Mouse (Mus musculus) midbrain, embryonic 12.5 days (tissue): Measurements from ENCODE around the gene Dusp27. TPM values are rescaled to one million over a fixed set of nuclear protein-coding genes. Genes with fewer than 3 reads are reported as not detected.

Experiments
- ATAC-seq: fragments of 200-750 bp; cut with Nextera tagmentation; 2 replicates; pipeline ENCODE4 v1.8.0; 2017; ENCODE audit warnings: low read depth, moderate TSS enrichment, moderate library complexity; ENCODE audit not compliant: low FRiP score
- H3K27ac ChIP-seq: fragments of 300-500 bp; sonication (generic); replicated peaks from 2 replicates; pipeline ENCODE4 v1.5.1; 2016; ENCODE audit warnings: mild to moderate bottlenecking
- H3K27me3 ChIP-seq: fragments of 300-500 bp; sonication (generic); 2 replicates; pipeline ENCODE4 v1.6.1; 2016; ENCODE audit warnings: mild to moderate bottlenecking
- H3K36me3 ChIP-seq: fragments of 300-500 bp; sonication (generic); 2 replicates; pipeline ENCODE4 v1.6.1; 2016
- H3K4me1 ChIP-seq: fragments of 300-500 bp; sonication (generic); 2 replicates; pipeline ENCODE4 v1.6.1; 2016
- H3K4me2 ChIP-seq: fragments of 300-500 bp; sonication (generic); replicated peaks from 2 replicates; pipeline ENCODE4 v1.6.1; 2016; ENCODE audit warnings: mild to moderate bottlenecking, moderate library complexity
- H3K4me3 ChIP-seq: fragments of 300-500 bp; sonication (generic); 2 replicates; pipeline ENCODE4 v1.5.1; 2016; ENCODE audit warnings: mild to moderate bottlenecking
- H3K9ac ChIP-seq: fragments of 300-500 bp; sonication (generic); replicated peaks from 2 replicates; pipeline ENCODE4 v1.6.1; 2016; ENCODE audit warnings: mild to moderate bottlenecking, moderate library complexity
- H3K9me3 ChIP-seq: fragments of 300-500 bp; sonication (generic); 2 replicates; pipeline ENCODE4 v1.6.1; 2016; ENCODE audit warnings: mild to moderate bottlenecking
- WGBS: fragments of 180-500 bp; shearing (Covaris S2); methylation state at CpG from one replicate; pipeline ENCODE4 v1.1.7; 2016; 5-methylcytosine and 5-hydroxymethylcytosine counted together
- polyA plus RNA-seq: library from polyadenylated mRNA; unstranded; fragments of >200 nt; fragmentation: Nextera tagmentation; extraction: Ambion mirVana; gene quantifications from 2 replicates; pipeline ENCODE4 v1.2.1, GENCODE M21; 2016

Dusp27 gene
- polyA plus RNA-seq, 1 experiment from 2014 or later = 3.0 TPM

DNA sequence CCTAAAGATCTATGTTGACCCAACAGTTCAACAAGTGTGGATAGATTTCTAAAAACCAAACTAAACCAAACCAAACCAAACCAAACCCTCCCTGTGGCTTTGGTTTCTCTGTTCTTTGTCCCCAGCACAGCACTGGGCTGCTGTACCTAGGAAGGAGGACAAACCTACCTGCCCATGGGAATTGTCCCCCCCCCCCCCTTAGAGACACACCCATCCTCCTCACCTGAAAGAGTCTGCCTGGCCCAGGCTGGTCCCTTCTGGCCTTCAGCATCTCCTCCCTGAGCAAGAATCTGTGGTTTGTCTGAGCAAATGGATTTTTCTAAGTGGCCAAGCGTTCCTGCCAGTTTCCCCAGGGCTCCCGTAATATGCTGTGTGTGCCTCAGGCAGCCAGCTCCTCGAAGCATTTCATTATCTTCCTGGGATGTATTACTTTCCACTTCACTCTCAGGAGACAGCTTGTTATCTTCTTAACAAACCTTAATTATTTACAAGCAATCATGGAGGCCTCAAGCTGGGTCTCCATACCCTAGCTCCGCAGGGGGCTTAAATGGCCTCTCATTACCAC, 12.0 kb upstream of the Dusp27 start:
- WGBS = 40% methylated on average over 4 of the region's 4 CpGs
- no peak for ATAC-seq
- Histone ChIP-seq H3K27ac (no peak overlapping the region), H3K4me1 (peaks cover 7% of the 10 kb centered on the region), H3K9ac (no peak overlapping the region), H3K27me3 (no peaks in the 10 kb centered on the region), H3K36me3 (no peaks in the 10 kb centered on the region), H3K4me2 (no peak overlapping the region), H3K9me3 (no peaks in the 10 kb centered on the region), H3K4me3 (no peak overlapping the region)

DNA sequence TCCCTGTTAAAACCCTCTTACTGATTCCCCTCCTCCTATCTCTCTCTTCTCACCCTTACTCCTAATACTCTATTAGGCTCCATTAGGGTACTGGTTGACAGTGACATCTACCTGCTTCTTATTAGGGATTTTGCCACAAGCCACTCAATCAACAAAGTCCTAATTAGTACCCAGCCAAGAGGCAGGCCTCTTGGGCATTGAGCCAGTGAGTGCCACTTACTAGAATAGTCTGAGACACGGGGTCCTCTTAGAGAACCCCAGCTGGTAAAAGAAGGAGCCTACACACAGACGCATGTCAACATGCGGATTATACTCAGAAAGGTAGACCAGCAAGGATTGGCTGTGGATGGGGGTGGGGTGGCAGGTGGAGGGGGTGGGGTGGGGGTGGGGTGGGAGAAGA, 11.4 kb upstream of the Dusp27 start:
- no peak overlapping the region for H3K9ac ChIP-seq
- no peaks in the 10 kb centered on the region for H3K36me3 ChIP-seq
- no peak overlapping the region for H3K4me2 ChIP-seq
- no peaks in the 10 kb centered on the region for H3K9me3 ChIP-seq
- ATAC-seq = no peak
- H3K4me3 ChIP-seq = no peak overlapping the region
- 82% methylated on average over 3 of the region's 3 CpGs for WGBS
- peaks cover 7% of the 10 kb centered on the region for H3K4me1 ChIP-seq
- H3K27ac ChIP-seq = no peak overlapping the region
- H3K27me3 ChIP-seq = no peaks in the 10 kb centered on the region

DNA sequence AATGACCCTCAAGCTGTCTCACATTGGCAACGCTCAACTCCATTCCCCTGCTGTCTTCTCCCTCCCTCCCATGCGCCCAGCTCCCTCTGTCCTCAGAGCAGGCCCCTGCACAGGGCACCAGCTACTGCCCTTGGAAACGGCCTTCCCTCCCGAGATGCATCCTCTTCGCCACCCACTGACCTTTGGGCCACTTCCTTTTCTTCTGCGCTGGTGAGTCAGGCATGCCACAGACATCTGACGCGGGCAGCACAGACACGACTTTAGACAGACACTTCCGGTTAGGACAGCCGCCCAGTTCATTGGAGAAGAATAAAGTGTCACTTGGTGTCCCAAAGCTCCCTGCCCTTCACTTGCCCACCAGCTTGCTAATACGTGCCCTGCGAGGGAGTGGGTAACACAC, 10.4 kb upstream of the Dusp27 start:
- H3K9ac ChIP-seq = no peak overlapping the region
- no peak overlapping the region for H3K4me3 ChIP-seq
- peaks cover 7% of the 10 kb centered on the region for H3K4me1 ChIP-seq
- H3K27ac ChIP-seq = no peak overlapping the region
- H3K27me3 ChIP-seq = no peaks in the 10 kb centered on the region
- no peak for ATAC-seq
- H3K36me3 ChIP-seq = no peaks in the 10 kb centered on the region
- no peak overlapping the region for H3K4me2 ChIP-seq
- WGBS = 77% methylated on average over 12 of the region's 13 CpGs
- H3K9me3 ChIP-seq = no peaks in the 10 kb centered on the region

DNA sequence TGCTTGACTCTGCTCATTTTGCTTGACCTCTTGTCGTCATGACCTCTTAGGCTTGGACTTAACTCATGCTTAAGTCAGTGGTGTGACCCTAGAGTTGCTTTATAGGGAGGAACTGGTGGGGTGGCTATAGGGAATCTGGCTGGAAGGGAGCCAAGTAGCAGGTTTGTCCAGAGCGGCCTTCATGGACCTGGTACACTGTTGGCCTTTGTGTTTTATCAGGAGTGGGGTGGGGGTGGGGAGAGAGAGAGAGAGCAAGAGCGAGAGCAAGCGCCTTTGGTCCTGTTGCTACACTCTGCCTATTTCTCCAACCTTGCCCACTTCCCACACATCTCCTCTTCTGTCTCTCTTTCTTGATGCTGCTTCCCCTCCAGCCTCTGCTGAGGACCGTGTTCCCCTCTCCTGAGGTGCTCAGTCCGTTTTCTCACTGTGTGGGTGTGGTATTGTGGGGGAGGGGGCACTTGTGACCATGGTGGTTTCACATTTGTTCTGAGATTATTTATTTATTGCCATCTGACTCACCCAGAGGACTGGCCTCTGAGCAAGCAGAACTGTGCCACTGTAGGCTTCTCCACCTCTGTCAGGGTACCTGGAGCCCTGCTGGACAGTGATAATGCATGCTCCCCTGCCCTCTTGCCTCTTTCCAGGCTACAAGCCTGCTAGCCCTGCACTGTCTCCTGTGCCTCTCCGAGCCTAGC, 9.7 kb upstream of the Dusp27 start:
- no peak overlapping the region for H3K9ac ChIP-seq
- H3K4me2 ChIP-seq = no peak overlapping the region
- 87% methylated on average over 7 of the region's 7 CpGs for WGBS
- no peaks in the 10 kb centered on the region for H3K36me3 ChIP-seq
- H3K27me3 ChIP-seq = no peaks in the 10 kb centered on the region
- H3K9me3 ChIP-seq = no peaks in the 10 kb centered on the region
- ATAC-seq = no peak
- H3K4me1 ChIP-seq = peaks cover 7% of the 10 kb centered on the region
- H3K4me3 ChIP-seq = no peak overlapping the region
- no peak overlapping the region for H3K27ac ChIP-seq

DNA sequence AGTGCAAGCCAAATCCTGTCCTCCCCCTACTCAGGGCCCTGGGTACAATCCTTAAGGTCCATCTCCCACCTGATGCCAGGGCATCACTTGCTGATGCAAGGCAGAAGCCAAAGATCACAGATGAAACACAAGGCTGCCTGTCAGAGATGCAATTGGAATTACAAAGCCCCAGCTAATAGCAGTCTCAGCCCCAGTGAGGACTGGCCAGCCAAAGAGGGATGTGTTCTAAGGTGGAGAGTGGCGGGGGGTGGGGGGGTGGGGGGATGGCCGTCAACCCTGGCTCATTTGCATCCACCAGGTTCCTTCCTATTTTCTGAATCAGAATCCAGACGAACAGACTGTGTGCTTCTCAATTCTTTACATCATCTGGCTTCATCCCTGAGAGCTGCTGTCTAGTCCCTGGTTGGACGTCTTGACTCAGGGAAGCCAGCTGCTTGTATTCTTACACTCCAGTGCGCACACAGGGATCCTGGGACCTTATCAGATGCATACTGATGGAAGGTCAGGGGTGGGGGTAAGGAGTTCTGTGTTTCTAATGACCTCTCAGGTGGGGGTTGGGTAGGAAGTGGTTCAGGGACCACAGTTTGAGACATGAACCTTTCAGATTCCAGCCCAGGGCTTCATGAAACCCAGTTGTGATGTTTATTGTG, 7.5 kb upstream of the Dusp27 start:
- no peak overlapping the region for H3K27ac ChIP-seq
- no peak overlapping the region for H3K4me3 ChIP-seq
- H3K4me1 ChIP-seq = peaks cover 11% of the 10 kb centered on the region
- WGBS = 34% methylated on average over 5 of the region's 5 CpGs
- no peak overlapping the region for H3K4me2 ChIP-seq
- no peak overlapping the region for H3K9ac ChIP-seq
- no peaks in the 10 kb centered on the region for H3K9me3 ChIP-seq
- no peaks in the 10 kb centered on the region for H3K36me3 ChIP-seq
- no peak for ATAC-seq
- H3K27me3 ChIP-seq = no peaks in the 10 kb centered on the region

DNA sequence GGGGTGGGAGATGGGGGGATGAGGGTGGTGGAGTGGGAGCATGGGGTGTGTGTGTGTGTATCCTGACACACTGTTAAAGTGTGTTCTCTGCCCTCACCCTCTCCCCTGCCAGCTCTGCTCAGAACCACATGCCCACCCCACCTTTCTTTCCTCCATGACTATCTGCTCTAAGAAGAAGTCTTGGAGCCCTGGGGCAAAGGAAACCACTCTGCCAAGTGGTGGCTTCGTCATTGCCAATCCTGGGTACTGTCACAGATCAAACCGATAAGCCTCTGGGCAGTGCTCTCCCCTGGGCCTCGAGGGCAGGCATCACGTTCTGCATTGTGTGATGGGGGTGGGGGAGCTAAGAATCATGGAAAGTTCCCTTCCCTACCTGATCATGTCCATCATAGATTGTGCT, 4.6 kb upstream of the Dusp27 start:
- H3K36me3 ChIP-seq = no peaks in the 10 kb centered on the region
- H3K27ac ChIP-seq = no peak overlapping the region
- H3K9ac ChIP-seq = no peak overlapping the region
- 65% methylated on average over 4 of the region's 4 CpGs for WGBS
- H3K4me3 ChIP-seq = no peak overlapping the region
- H3K9me3 ChIP-seq = no peaks in the 10 kb centered on the region
- H3K27me3 ChIP-seq = no peaks in the 10 kb centered on the region
- peaks cover 8% of the 10 kb centered on the region; the same call in 1 of the 2 replicates for H3K4me1 ChIP-seq
- H3K4me2 ChIP-seq = no peak overlapping the region
- ATAC-seq = no peak

DNA sequence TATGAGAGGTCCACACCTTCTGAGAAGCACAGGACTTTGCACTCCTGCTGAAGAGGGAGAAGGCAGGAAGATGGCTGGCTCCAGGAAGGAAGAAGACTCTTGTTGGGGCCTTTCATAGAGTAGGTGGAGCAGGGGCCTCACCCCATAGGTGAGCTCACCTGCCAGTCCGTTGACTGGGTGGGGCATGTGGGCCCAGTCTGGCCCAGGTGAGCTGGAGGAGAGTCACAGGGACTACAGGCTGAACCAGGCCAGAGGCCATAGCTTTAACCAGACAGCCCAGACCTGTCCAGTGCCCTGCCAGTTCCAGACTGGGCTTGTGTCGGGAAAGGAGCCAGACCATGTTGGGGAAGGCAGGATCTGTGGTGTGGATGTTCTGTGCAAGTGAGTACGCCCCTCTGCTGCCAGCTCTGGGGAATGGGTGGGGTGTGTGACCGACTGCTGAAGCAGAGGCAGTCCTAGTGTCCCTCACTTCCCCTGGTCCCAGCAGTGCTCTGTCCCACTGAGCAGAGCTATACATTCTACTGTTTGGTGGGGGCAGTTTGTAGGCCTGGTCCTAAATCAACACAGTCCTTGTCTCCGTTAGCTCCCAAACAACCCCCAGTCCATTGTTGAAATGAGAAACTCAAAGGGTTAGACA, 2.6 kb upstream of the Dusp27 start, which contains the start of gene Gpa33:
Gene Gpa33 (plus strand): TSS at position 15 of the 637 bp plus-strand sequence.
- Histone ChIP-seq H3K36me3 (no peaks in the 10 kb centered on the region), H3K27ac (no peak within 1 kb of the TSS), H3K9me3 (no peaks in the 10 kb centered on the region), H3K4me3 (no peak within 1 kb of the TSS), H3K4me2 (no peak within 1 kb of the TSS), H3K4me1 (peaks cover 8% of the 10 kb centered on the region; the same call in 1 of the 2 replicates), H3K27me3 (no peaks in the 10 kb centered on the region), H3K9ac (no peak within 1 kb of the TSS)
- no peak for ATAC-seq
- 87% methylated on average over 5 of the region's 5 CpGs for WGBS

DNA sequence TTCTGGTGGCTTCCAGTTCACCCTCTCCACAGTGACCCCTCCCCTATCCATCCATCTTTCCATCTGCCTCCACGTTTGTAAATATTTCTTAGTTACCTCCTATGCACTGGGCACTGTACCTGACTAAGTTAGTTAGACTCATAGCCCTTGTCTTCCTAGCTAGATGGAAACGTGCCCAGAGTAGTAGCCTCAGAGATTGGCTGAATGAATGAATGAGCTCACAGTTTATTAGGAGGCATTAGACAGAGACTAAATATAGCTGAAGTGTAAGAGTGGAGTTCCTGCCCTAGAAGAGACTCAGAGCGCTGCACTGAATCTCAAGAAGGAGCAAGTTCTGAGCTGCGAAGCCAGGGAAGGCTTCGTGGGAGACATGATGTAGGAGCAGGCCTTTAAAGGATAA, 829 bp upstream of the Dusp27 start:
- no peak overlapping the region for H3K4me3 ChIP-seq
- no peaks in the 10 kb centered on the region for H3K27me3 ChIP-seq
- WGBS = 91% methylated on average over 5 of the region's 5 CpGs
- H3K36me3 ChIP-seq = no peaks in the 10 kb centered on the region
- H3K9me3 ChIP-seq = no peaks in the 10 kb centered on the region
- no peak for ATAC-seq
- H3K9ac ChIP-seq = no peak overlapping the region
- H3K4me2 ChIP-seq = no peak overlapping the region
- H3K4me1 ChIP-seq = peaks cover 8% of the 10 kb centered on the region; the same call in 1 of the 2 replicates
- H3K27ac ChIP-seq = no peak overlapping the region

DNA sequence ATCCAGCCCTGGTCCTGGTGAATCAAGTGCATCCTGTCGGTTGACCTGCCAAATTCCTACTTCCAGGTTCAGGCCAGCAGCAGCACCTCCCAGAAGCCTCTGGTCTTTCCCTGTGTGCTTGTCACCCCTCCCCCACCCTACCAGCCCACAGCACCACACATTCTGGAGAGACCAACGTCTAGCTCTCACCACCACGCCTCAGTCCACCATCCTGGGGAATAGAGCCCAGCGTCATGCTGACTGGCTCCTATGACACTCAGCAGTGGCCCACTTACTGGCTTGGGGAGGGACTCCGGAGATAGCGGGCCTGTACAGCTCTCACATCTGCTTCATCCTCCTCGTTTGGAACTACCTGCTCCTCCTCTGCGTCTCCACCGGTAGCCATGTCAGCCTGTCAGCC, 927 bp downstream of the Dusp27 start:
- no peaks in the 10 kb centered on the region for H3K9me3 ChIP-seq
- 71% methylated on average over 9 of the region's 9 CpGs for WGBS
- H3K27me3 ChIP-seq = no peaks in the 10 kb centered on the region
- no peak overlapping the region for H3K27ac ChIP-seq
- H3K9ac ChIP-seq = no peak overlapping the region
- peaks cover 5% of the 10 kb centered on the region; the same call in 1 of the 2 replicates for H3K4me1 ChIP-seq
- ATAC-seq = no peak
- no peak overlapping the region for H3K4me2 ChIP-seq
- H3K36me3 ChIP-seq = no peaks in the 10 kb centered on the region
- H3K4me3 ChIP-seq = no peak overlapping the region

DNA sequence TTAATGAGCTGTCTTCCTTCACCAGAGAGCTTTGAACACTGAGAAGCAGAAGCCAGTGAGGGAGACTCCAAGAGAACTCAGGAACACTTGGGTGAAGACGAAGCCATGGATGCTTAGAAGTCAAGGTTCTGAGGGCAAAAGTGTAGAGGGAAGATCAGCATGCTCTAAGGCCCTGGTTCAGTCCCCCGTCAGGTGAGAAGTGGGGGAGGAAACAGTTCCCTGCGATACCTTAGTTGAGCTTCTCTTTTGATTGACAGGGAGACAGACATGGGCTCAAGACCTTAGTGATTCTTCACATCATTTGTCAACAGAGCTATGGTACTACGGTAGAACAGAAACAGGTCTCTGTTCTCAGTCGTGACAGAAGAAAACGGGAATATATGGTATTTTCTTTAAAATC, 1.4 kb downstream of the Dusp27 start:
- H3K4me1 ChIP-seq = peaks cover 5% of the 10 kb centered on the region; the same call in 1 of the 2 replicates
- H3K27ac ChIP-seq = no peak overlapping the region
- no peaks in the 10 kb centered on the region for H3K27me3 ChIP-seq
- H3K4me3 ChIP-seq = no peak overlapping the region
- no peaks in the 10 kb centered on the region for H3K9me3 ChIP-seq
- ATAC-seq = no peak
- H3K9ac ChIP-seq = no peak overlapping the region
- 94% methylated on average over 6 of the region's 6 CpGs for WGBS
- no peak overlapping the region for H3K4me2 ChIP-seq
- no peaks in the 10 kb centered on the region for H3K36me3 ChIP-seq

DNA sequence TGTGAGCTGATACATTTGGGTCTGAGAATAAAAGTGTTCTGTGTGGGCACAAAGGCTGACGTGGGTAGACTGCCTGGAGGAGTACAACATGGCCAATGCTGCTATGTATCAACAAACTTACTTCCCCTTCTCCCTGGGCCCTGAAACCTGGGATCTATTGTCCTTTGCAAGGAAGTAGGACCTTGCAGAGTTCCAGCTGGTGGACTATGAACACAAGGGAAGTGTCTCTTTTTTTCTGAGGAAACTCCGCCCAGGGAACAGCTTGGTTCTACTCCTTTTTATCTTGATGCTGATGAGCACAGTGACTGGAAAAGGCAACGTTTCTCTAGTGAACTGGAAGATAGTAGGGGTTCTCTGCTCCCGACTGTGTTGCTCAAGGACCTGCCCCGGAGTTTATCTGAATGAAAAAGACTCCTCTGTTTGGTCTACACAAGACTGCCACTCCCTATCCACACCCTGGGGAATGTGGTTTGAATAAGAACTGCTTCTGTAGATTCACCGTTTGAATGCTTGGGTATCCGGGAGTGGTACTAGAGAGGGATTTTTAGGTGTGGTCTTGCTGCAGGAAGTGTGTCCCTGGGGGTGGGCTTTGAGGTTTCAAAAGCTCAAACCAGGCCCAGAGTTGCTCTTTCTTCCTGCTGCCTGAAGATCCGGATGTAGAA, 2.7 kb downstream of the Dusp27 start:
- Histone ChIP-seq H3K27me3 (no peaks in the 10 kb centered on the region), H3K9ac (no peak overlapping the region), H3K4me2 (no peak overlapping the region), H3K4me1 (peaks cover 5% of the 10 kb centered on the region; the same call in 1 of the 2 replicates), H3K4me3 (no peak overlapping the region), H3K27ac (no peak overlapping the region), H3K36me3 (no peaks in the 10 kb centered on the region), H3K9me3 (no peaks in the 10 kb centered on the region)
- 61% methylated on average over 8 of the region's 8 CpGs for WGBS
- no peak for ATAC-seq

DNA sequence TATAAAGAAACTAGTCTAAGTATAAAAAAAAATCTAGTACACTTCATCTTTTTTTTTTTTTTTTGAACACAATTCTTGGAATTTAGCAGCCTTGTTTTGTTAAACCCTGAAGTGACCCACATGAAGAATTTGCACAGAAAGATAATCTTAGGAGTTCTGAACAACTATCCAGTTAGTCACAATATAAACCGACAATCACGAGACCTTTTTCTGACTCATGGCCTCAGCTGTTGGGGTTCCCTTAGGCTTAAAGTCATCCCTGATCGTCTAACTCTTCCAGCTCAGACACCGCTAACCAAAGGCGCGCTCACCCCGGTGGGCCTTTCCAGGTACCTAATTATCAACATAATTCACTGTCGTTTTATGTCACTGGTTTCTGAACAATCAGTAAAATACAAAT, 4.0 kb downstream of the Dusp27 start:
- H3K4me1 ChIP-seq = peaks cover 5% of the 10 kb centered on the region; the same call in 1 of the 2 replicates
- H3K4me2 ChIP-seq = no peak overlapping the region
- H3K27ac ChIP-seq = no peak overlapping the region
- H3K9me3 ChIP-seq = no peaks in the 10 kb centered on the region
- no peak for ATAC-seq
- H3K9ac ChIP-seq = no peak overlapping the region
- H3K4me3 ChIP-seq = no peak overlapping the region
- H3K27me3 ChIP-seq = no peaks in the 10 kb centered on the region
- 93% methylated on average over 8 of the region's 8 CpGs for WGBS
- H3K36me3 ChIP-seq = no peaks in the 10 kb centered on the region
